Mouse (Mus musculus) cerebellum, adult 9-10 months (tissue): ENCODE results near the gene H2-K1.

Experiments
- DNase-seq: peaks from one replicate; pipeline ENCODE4 v3.0.0; 2022

The H2-K1 gene

DNA sequence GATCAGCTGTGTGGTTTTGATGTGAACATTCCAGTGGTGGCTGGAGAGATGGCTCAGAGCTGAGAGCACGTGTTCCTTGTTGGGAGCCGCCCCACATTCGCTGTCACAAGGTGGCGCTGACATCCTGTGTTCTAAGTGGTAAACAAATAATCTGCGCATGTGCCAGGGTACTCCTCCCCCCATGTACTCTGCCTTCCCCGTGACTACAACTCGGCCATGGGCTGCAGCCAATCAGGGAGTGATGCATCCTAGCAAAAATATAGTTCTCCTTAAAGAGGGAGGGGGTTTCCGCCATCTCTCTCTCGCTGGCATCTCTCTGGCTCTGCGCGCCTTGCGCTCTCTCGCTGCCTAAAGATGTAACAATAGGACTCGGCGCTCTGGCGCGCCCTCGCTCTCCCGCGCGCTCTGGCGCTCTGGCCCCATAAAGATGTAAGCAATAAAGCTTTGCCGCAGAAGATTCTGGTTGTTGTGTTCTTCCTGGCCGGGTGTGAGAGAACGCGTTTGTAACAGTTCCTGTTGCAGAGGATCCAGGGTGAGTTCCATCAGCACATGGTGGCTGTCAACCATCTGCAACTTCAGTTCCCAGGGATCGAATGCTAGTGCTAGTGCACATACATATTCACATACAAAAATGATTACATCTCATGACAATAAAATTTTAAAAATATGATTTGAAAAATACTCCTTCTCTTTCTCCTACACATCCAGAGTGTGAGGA, 18.8 kb downstream of the H2-K1 start:
- DNase-seq: peak; percentile 95

GRCm38 (mm10) chr17:33980181-33981035, 19.7 kb downstream of the H2-K1 start:
- no peak for DNase-seq

- no peak for DNase-seq
Measured at GRCm38 (mm10) chr17:33979512-33980050, 20.6 kb downstream of the H2-K1 start.

DNA sequence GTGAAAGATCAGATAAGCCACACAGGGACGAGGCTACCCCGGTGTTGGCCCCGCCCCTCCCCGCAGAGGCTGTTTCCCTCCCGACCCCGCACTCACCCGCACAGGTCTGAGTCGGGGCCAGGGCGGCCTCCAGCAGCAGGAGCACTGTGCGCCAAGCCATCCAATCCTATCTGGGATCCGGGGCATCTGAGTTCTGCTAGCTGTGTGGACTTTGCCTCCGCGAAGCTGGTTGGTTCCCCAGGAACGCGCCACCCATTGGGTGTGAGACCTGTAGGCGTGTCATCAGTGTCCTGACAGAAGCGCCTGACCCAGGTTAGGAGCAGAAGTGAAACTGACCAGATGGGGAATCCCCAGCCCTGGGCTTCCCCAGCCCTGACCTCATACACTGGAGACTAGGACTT, 21.5 kb downstream of the H2-K1 start:
- DNase-seq: peak; percentile 88

- DNase-seq: peak; percentile 36
Measured at GRCm38 (mm10) chr17:33977861-33978557, 22.1 kb downstream of the H2-K1 start.

DNA sequence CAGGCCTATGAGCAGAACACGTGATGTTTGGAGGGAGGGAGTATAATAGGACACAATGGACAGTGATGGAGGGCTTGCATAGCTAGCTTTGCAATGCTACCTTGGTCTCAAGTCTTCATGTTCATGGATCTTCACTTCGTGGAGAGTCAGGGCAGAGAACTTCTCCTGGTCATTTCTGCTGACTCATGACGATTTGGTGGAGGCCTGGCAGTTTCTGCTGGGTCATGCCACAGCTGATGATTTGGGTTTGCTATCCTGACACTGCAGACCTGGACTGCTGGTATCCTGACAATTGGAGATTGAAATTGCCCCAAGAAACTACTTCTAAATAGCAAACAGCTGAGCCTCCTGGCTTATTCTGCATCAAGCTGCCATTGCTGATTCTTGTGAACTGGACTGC, 26.6 kb downstream of the H2-K1 start:
- no peak for DNase-seq

- DNase-seq: no peak
Measured at GRCm38 (mm10) chr17:33972691-33973090, 27.5 kb downstream of the H2-K1 start.

DNA sequence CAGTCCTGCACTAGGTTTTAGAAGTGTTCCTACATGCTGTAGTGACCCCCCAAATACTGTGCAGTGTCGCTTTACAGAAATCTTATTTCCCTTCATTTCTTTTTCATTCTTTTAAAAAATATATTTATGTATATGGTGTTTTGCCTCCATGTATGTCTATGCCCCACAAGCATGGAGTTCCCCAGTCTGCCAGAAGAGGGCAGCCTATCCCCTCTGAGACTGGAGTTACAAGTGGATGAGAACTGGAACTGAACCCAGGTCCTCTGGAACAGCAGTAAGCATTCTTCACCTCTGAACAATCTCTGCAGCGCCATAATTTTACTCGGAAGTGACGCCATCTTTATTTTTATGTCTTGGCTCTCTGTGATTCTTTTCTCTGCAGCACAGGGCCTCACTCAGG, 30.8 kb downstream of the H2-K1 start:
- DNase-seq: no peak

DNA sequence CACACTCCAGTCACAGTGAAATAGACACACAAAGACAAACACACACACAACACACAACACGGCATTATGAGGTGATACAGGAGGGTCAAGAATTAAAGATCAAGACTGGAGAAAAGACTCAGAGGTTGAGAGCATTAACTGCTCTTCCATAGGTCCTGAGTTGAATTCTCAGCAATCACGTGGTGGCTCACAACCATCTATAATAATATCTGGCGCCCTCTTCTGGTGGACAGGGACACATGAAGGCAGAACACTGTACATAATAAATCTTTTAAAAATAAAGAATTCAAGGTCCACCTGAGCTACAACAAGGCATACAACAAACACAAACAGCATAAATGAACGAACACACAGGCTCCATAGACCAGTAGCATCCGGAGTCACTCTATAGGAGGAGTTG, 31.2 kb downstream of the H2-K1 start:
- DNase-seq: no peak

- DNase-seq: peak; percentile 82
Measured at GRCm38 (mm10) chr17:33968489-33968888, 31.7 kb downstream of the H2-K1 start.

DNA sequence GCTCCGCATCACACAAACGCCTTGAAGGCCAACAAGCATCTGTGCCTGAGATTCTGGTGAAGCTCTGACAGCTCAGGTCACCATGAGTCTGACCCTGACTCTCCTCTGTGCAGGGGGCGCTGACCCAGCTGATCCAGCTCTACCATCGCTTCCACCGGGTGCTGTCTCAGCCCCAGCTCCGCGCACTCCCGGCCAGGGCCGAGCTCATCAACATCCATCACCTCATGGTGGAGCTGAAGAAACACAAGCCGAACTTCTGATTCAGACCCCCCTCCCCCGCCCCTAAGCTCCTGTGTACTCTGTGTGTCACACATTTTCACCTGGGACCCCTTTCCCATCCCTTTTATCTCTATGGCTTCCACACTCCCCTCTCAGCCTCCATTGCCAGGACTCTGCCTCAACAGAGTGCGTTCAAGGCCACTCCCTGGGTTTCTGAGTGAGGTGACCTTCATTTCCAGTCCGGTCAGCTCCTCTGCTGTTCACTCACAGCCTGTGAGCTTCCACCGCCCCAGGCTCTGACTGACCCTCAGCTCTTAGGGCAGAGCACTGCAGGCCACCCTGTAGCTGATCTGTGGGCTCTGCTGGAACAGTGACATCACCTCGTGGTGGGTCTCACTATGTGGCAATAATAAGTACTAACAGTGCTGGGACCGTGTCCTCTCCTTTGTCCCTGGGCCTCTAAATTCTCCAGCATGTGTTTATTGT, 34.1 kb downstream of the H2-K1 start:
- DNase-seq: no peak

GRCm38 (mm10) chr17:33965082-33965845, 34.9 kb downstream of the H2-K1 start:
- no peak for DNase-seq

GRCm38 (mm10) chr17:33962876-33963275, 37.3 kb downstream of the H2-K1 start:
- no peak for DNase-seq

DNA sequence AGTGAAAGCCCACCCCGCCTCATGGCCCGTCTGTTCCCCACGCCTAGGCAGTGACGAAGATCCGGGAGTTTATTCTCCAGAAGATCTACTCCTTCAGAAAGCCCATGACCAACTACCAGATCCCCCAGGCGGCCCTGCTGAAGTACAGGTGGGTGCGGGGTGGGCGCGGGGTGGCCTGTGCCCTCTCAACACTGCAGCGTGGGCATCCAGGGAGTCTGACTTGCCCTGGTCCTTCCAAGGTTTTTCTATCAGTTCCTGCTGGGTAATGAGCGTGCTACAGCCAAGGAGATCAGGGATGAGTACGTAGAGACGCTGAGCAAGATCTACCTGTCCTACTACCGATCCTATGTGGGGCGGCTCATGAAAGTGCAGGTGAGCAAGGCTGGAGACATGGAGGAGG, 40.2 kb downstream of the H2-K1 start:
- no peak for DNase-seq

DNA sequence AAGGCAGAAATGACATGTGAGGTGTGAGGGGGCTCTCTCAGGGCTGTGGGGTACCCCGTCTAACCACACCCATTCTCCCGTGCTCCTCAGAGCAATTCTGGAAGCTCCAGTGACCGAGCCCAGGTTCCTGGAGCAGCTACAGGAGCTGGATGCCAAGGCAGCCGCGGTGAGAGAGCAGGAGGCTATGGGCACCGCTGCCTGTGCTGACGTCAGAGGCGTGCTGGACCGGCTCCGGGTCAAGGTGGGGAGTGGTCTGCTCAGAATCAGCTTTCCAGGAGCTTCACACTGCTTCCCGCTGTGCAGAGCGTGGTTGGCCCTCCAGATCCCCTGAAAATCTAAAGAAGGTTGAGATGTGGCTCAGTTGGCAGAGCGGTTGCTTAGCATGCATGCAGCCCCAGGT, 41.0 kb downstream of the H2-K1 start:
- DNase-seq: no peak

DNA sequence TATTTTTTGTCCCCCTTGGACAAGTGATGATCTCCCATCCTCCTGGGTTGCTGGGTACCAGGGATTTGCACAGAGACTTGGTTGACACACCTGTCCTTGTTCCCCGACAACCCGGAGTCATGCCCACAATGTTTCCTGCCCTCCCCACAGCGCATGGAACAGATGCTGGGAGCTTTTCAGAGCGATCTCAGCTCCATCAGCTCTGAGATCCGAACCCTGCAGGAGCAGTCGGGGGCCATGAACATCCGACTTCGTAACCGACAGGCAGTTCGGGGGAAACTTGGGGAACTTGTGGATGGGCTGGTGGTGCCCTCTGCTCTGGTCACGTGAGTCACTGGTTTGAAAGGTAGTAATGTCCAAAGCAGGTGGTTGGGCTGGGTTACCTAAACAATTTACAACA, 41.7 kb downstream of the H2-K1 start:
- no peak for DNase-seq

DNA sequence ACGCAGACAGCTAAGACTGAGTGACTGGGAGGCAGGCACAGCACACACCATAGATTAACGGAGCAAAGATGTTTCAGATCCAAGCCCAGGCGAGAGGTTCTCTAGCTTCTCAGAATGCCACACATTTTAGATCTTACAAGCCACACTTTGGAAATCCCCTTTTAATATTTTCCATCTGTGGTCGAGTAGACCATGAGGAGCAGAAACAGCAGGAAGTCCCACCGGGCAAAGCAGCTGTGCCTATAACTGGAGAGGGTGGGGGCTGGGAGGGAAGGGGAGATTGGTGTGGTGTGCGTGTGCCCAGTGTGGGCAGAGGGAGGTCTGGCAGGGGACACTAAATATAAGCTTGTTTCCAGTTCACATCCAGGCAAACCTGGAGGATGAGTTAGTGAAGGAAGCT, 42.7 kb downstream of the H2-K1 start:
- DNase-seq: peak; percentile 42

DNA sequence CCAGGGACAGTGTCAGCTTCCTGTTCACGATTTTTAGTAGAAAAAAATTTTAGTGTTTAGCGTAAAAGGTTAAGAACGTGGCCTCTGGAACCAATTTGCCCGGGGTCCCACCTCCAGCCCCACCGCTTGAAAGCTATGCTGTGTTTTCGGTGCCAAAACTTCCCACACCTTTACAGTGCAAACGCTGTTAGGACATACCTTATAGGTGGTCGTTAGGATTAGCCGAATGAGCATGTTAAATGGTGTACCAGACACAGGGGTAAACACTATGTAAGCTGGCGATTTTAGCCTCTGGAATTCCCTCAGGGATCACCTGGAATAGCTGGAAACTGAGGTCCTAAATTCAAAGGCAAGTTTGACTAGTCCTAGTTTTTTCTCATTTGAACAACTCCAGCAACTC, 43.8 kb downstream of the H2-K1 start:
- DNase-seq: peak; percentile 65

DNA sequence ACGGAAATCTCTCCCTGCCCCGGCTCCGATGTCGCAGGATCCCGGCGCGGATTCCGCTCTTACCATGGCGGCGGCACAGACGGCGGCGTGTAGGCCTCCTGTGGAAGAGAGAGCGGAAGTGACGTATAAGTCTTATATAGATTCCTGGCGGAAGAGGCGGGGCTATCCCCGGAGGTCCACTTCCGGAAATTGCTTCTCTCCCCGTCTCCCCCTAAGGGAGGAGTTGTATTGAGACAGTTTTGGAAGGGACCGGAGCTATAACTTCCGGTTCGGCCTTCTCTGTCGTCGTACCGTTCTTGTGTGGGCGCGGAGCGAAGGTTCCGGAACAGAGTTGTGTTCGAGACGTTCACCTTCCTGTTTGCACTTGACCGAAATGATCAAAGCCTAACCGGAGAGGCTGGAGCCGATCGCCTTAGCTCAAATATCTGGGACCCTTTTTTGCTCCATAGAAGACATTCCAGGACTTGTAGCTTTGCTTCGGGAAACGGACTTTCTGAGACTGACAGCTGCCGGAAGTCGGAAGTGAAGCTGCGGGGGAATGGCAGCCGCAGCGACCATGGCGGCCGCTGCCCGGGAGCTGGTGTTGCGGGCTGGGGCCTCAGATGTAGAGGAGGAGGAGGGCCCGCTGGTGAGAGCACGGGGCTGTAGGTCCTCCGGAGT, 44.5 kb downstream of the H2-K1 start, which contains the start of the genes Vps52 and Rps18:
Gene Vps52 (plus strand): TSS at position 258 of the 660 bp plus-strand sequence.
Gene Rps18 (minus strand): TSS at position 447 of the 660 bp plus-strand sequence.
- peak; percentile 99 for DNase-seq

DNA sequence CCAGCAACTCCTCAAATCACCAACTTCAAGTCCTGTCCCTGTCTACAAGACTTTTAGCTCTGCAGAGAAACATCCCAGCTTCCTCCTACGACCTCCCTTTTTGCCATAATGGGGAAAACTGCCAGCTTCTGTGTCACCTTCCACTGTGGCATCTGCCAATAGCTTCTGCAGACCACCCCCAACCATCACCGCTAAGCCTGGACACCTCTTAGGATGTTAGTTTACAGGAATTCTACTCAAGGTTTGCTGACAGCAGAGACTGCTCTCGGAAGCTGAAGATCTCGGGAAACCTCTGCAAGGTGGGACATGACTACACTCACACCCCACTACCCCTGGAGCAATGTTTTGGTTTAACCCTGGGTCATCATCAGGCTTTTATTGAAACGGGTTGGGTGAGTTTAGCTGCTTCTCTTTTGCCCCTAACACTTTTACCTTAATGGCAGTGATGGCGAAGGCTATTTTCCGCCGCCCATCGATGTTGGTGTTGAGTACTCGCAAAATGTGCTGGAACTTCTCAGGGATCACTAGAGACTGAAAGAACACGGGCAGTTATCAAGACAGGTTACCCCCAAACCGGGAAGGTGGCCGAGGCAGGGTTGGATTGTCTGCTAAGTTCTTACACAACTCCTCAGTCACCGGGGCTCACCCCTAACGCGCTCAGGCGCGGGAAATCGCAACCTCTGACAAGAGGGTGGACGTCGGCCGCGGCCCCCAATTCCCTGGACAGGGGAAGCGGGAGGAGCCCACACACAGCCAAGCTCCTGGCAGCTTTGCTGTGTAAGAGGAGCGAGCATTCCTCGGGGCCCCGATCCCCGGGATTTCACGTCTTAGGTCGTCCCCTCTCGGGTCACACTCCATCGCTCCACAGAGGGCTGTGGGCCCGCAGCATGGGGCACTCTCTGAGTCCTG, 45.2 kb downstream of the H2-K1 start:
- peak; percentile 55 for DNase-seq
